Mouse (Mus musculus) urinary bladder, postnatal 10 days (tissue): ENCODE data around the gene Rnf130.
"Not testable (repeated sequence)": the region's sequence is repeated elsewhere in the genome, so short reads cannot be mapped to it uniquely, and the experiment has no call there.

Experiments used
- DNase-seq: peaks from one replicate; pipeline ENCODE4 v3.0.0; 2022; ENCODE audit warnings: low spot score

Gene Rnf130

DNA sequence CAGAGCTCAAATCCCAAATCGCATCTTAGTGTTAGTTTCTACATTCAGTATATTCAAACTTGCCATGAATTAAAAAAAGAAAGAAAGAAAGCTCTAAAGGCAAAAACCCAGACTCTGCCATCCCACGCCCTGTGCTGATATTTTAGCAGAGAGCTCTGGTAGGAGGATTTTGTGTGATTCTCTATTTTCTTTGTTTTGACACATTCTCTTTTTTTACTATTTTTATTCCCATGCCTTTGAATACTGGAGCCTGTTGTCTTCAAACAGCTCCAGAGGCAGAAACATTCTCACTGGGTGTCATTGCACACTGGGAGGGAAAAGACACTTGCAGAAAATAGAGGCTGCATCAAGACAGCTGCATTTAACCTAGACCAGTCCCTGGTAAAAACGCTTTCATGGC is 61.1 kb downstream of the Rnf130 start:
- DNase-seq = no peak

DNA sequence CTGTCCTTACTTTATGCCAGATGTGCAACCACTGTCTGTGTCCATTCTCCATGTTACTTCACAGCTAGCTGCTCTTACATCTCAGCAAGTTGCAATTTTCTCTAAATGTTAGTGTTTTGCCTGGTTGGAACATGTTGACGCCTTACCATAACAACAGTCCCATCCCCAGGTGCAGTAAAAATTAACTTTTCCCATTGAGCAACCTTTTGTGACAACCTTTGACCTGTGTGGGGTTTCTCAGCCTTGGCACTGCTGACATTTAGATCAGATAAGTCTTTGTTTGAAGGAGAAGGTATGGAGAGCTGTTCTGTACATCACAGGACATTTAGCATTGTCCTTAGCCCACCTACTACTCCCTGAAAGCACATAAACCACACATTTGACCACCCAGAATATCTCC is 64.7 kb downstream of the Rnf130 start:
- DNase-seq = no peak

DNA sequence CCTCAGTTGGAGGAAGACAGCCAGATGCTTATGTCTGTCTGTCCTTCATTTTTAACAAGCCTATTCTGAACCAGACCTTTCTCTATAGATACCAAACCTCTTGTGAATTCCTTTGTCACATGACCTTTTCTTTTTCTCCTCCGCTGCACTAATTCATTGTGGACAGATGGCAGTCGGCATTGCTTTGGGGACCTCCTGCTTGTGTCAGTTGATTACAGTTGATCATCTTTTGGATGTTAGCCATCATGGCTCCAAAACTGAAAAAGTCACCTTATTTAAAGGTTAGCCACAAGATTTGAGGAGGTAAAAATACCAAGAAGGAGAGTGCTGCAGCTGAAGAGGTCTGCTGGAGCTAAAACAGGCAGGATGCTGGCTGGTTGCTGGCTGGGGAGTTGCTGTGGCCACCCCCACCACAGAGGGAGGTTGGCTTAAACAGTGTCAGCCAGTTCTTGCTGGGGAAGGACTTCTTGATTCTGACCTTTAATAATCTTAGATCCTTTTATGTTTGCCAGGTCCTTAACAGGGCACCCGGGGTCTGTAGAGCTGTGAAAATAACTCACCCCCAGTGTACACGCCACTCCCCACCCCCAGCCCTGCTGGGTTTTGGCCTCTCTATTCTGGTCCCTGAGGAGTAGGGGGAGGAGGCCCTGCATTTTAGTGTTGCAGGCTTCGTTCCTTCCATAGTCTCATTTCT is 66.0 kb downstream of the Rnf130 start:
- DNase-seq = no peak

DNA sequence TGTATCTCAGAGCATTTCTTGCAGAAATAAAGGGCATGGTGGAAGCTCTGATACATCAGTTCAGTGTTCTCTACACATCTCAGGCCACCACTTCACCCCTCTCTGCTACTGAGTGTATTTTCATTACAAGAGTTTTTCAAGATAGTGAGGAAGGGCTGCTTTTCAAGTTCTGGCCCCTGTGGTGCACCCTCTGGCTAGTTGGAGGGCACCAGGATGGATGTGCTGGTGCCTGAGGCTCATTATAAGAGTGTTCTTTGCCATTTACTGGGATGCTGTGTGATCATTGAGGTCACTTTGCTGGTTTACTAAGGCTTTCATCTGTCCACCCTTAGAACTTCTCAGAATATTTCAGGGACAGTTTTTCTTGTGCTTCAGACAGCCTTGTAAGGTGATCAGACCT is 66.5 kb downstream of the Rnf130 start:
- no peak for DNase-seq

DNA sequence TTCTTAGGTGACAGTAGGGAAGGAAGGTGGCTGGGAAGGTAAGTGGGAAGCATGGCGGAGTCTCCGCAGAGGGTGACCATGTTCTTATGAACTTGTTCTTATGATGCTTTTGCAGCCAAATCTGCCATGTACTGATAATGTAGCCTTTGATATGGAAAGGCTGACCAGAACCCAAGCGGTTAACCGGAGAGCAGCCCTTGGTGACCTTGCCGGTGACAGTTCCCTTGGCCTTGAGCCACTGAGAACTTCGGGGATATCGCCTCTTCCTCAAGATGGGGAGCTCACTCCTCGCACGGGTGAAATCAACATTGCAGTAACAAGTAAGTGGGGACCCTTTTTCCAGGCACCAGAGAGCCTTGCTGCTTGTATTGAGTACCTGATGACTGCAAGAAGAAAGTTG is 70.5 kb downstream of the Rnf130 start:
- no peak for DNase-seq

DNA sequence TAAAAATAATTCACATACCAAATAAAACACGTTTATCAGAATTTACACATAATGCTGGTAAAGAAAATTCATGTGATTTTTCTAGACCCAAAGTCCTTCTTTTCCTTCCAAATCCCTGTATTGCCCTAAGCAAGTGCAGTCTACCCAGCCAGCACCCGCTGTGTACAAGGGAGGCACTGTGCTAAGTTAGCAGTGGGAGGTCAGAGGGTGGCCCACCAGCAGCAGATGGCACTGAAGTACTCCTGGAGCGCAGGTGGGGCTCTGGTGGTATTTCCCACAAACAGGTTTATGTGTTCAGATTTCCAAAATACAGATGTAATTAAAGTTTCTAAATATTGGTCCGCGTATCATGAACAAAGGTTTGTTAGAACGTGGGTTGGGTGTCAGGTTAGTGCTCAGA is 71.9 kb downstream of the Rnf130 start:
- no peak for DNase-seq

DNA sequence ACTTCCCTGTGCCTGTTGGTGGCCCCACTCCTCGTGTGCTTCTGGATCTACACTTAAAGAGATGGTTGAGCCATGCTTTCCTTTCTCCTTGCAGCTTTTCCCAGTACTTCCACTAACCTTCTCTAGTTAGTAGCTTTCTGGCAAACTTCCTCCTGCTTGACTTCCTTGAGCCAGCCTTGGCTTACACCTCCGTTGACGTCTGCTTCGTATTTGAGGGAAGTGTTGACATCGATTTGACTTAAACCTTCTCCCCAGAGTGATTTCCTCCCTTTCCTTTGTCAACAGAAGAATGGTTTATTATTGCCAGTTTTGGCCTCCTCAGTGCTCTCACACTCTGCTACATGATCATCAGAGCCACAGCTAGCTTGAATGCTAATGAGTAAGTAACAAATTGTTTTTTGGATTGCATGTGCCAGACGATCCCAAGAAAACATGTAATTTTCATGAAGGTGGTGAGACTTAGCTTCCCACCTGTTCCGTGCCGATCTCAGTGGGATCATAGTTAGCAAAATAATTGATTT is 73.9 kb downstream of the Rnf130 start:
- DNase-seq = no peak

DNA sequence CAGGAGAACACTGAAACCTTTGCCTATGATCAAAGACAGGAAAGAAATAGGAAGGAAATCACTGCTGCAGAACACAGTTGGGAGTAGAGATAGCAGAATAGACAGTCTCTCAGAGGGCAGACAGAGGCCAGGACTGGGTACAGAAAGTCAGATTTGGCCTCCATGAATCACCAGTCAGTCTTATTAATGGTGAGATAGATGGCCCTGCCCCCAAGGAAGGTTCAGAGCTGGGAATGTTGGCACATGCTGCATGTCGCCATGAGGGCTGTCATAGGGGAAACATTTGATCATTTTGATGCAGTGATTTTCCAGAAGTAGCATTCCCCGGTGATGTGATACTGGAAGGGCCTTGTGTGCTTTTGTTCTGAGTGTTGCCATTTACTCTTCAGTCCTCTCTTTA is 74.5 kb downstream of the Rnf130 start:
- no peak for DNase-seq

DNA sequence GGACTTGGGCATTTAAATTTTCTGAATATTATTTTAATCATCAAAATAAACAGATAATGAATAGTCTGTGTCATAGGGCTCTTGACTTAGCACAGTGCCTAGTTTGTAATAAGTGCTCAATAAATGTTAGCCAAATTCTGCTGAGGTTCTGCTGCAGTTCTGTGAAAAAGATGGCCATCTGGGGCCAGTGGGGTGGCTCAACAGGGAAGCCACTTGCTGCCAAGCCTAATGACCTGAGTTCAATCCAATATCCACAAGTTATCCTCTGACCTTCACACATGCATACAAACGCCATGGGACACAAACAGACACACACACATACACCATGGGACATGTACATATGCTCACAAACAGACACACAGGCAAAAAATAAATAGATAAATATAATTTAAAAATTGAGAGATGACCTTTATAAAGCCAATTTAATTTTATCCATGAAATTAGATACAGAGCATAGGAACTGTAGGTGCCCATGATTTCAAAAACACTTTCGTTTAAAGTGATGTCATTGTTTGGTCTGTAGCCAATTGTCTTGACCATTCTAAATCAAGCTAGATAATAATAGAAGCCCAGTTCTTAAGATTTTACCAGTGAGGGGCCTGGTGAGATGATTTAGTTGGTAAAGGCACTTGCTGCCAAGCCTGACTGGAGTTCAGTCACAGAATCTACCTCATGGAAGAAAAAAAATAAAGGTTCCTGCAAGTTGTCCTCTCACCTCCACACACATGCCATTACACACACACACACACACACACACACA is 75.6 kb downstream of the Rnf130 start:
- DNase-seq = no peak

DNA sequence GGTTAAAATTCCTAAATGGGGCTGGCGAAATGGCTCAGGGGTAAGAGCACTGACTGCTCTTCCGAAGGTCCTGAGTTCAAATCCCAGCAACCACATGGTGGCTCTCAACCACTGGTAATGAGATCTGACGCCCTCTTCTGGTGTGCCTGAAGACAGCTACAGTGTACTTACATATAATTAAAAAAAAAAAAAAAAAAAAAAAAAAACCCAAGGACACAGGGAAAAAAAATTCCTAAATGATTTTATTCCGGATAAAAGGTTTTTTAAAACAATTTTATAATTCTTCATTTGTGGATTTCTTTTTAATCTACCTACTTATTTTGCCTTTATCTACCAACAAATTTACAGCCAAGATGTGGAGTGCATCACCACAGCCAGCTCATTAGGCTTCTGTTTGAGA is 76.8 kb downstream of the Rnf130 start:
- not testable (repeated sequence) for DNase-seq

DNA sequence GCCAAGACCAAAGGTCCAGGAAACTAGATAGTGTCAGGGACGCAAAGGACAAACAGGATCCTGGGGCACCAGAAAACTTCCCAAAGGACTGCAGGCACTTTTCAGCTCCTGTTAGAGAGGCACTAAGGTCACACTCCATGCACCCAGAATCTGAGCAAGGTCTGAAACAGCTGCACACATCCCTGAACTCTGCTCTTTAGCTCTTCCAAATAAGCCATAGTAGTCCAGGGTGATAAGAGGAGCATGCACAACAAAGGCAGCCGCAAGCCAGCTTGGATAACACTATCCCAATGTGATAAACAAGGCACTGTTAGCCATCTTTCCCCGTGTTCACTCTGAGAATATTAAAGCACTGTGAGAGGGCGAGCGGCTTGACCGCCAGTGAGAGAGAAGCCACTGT is 78.9 kb downstream of the Rnf130 start:
- DNase-seq = no peak

DNA sequence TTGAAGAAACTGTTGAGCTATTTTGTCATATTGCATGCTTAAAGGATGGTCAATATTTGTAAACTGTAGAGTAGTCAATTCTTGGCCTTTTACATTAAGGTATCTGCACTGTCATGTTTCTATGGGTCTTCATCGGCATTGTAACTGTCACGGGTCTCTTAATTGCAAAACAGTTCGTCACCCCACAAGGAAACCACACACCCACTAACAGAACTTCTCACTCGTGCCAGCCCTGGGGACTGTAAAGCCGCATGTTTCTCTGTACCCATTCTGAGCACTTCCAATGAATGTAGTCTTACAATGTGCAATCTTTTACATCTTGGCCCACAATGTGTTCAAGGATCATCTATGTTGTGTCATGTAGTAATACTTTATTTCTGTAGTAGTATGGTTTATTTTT is 80.1 kb downstream of the Rnf130 start:
- no peak for DNase-seq

DNA sequence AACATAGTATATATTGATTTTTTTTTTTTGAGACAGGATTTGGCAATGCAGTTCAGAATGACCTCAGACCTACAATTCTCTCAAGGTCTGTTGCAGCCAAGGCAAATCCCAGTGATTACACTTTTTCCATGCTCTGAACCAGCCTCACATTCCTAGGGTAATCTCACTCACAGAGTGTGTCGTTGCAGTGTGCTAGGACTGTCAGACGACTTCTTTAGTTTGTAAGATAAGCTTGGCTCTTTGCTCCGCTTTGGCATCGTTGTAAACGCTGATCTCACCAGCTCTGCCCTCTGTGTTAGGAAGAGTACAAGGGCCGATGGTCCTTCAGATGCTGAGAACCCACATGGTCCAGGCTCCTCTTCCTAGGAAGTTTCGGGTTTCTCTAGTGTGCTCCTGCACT is 80.9 kb downstream of the Rnf130 start:
- DNase-seq = no peak

DNA sequence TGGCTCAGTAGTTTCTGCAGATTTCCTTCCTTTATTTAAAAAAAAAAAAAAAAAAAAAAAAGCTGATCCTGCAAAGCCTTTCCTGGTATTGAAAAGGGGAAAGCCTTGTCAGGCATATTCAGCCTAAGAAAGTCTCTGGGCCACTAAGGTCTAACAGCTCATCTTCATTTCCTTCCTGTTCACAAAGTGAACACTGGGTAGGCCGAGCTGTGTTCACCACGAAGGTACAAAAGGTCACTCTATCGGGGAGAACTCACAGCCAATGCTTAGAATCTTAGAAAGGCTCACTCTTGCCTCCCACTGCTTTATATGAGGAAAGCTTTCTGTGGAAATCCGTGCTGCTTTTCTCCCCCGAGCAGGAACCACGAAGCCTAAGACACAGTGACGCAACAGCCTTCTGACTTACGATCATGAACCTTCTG is 83.7 kb downstream of the Rnf130 start:
- no peak for DNase-seq

DNA sequence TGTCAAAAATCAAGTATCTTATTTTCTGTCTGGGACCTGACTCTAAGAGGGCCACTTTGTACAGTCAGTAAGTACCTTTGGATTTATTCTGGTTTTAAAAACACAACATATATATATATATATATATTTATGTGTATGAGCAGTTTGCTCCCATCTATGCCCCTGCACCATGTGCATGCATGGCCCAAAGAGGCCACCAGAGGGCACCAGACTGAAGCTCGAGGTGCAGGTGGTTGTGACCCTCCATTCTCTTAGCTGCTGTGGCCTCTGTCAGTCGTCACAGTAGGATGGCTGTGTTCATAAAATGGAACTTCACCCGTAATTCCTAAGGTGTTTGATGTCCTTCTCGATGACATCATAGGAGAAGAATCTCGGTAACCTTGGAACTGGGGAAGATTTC is 89.2 kb downstream of the Rnf130 start:
- no peak for DNase-seq

DNA sequence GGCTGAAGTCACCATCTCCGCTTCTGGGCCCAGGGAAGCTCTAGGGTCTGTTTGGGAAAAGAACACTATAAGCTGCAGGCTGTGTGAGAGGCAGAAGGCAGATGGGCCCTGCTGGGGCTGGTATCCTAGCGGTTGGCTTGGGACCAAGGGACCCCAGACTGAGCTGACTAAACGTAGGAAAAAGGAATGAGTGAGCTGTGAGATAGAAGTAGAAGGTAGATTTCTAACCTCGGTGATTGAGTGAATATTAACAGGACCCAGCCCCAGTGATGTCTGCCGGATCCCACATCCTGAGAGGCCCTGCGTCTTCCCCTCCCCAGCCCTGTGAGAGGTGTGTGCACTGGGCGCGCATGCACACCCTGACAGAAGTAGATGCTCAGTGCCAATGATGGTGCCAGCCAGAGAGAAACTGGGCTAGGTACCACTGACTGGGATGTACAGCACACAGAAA is 97.5 kb downstream of the Rnf130 start:
- DNase-seq = no peak

DNA sequence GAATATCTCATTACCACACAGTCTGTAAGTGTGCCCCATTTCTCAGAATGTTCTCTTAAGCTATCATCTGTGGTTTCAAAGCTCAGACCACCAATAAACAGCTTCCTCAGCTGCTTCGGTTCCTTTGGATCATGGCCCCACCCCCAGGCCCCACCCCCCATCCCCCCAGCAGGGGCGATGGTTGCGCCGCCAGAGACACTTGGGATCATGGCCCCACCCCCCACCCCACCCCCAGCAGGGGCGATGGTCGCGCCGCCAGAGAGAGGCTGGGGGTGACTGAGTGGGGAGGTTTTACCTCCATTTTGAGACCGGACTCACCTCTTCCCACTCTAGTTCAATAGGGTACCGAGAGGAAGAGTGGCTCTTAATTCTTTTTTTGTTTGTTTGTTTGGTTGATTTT is 102.6 kb downstream of the Rnf130 start:
- no peak for DNase-seq

DNA sequence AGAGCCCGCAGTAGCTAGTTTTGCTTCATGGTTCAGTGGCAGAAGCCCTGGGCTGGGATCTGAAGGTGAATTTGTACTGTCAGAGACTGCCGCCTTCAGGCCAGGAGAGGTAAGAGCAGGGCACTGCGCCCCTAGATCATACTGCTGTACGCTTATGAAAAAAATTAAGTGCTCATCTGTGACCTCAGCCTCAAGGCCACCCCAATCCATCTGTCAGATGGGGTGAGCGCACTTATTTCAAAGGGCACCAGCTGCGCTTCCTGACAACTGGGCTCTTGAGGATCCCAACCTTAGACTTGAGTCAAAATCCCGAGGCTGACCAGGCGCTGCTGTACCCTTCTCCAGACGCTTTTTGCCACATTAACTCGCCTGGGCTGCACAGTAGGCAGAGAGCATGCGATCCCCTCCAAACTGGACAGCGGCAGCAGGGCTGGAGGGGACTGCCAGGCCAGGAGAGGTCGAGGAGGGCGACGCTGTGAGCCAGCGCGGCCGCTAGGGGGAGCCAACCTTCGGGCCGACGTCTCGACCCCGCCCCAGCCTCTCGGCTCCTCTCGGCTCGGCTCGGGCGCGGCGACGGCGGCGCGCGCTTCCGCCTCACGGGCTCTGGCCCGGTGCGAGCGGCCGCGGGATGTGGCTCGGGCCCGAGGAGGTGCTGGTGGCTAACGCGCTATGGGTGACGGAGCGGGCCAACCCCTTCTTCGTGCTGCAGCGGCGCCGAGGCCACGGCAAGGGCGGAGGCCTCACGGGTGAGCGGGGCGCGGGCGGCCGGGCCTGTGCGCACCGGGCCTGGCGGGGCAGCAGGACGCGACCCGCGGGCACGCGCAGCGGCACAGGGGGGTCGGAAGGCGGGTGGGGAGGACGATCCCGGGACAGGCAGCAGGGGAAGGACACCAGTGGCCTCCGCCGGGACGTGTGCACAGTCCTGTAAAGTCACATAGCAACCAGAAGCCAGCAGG is 105.9 kb downstream of the Rnf130 start, which contains the start of gene Tbc1d9b:
TSS of gene Tbc1d9b (plus strand) at position 586 of the 956 bp plus-strand sequence.
- DNase-seq = peak; percentile 71

DNA sequence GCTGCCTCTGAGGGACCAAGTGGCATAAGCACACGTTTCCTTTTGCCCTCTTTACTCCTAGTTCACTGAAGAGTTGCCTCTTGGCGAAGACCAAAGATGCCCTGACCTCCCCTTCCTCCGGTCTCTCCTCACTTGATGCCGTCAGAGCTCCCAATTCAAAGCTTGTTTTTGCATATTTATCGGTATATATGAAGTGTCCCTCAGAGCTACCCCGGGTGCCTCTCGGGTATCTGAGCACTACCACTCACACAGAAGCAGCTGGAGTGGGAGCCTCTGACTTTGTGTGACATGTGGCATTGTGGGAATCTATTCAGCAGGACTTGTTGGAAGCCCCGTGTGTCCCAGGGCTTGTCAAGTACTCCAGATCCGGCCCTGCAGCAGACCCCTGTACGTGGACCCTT is 106.7 kb downstream of the Rnf130 start:
- no peak for DNase-seq

DNA sequence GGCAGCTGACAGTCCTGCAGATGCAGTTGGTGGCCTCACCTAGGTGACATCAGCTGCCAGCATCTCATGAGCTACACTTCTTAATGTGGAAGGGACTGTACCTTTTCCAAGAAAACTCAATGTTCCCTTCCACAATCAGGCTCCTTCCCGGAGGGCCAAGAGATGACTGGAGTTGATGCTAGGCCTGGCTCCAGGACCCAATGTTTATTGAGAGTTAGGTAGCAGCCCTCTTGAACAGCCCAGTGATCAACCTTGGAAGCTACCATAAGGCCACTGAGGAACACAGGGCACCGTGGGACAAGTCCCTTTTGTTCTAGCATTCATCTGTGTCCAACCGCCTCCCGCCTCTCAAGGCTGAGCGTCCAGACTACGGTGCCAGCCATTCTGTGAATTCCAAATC is 107.1 kb downstream of the Rnf130 start:
- DNase-seq = no peak

DNA sequence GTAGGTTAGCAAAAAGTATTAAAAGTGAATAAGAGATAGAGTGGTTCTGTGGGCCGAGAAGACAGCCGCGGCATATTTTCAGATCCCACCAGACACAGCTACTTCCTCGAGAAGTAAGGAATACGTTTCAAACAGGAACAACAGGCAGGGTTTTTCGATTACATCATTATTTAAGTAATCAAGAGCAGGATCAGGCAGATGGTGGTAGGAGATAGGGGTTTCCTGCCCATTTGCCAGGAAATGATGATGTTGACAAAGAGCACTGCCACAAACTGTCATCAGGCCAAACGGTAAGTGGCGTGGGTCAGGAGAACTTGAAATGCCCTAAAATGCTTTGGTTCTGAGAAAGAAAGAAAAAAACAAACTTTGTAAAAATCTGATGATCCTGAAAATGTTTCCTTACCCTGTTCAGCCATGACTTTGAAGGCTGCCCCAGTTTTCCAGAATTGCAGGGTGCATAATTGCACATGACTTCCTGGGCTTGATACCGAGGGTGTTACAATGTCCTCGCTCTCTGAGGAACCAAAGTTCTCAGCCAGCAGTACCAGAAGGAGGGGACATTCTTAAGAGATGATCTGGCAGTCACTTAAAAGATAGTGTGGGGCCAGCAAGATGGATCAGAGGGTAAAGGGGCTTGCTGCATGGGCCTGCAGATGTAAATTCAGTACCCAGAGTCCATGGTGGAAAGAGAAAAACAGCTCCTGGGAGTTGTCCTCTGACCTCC is 109.2 kb downstream of the Rnf130 start:
- DNase-seq = no peak
